Mouse (Mus musculus): Measurements from ENCODE around the gene Olfr1205. TPM values are rescaled to one million over a fixed set of nuclear protein-coding genes. Genes with fewer than 3 reads are reported as not detected.

Olfr1205 gene
- total and polyA plus RNA-seq, 3 experiments: not detected

- Histone ChIP-seq H3K9ac (ENCODE audit: control insufficient read depth, low read depth, low read length, poor library complexity, severe bottlenecking) (no peak within 1 kb of the TSS), H3K27ac (ENCODE audit: control insufficient read depth, low read depth, low read length) (no peak within 1 kb of the TSS), H3K36me3 (ENCODE audit: control insufficient read depth in 1 of 2, insufficient read depth in 2 of 2, low read length in 2 of 2) (no peaks in the 10 kb centered on the region), H3K4me3 (ENCODE audit: control insufficient read depth in 1 of 2, insufficient read depth in 1 of 2, low read depth in 2 of 2, low read length in 2 of 2) (no peak within 1 kb of the TSS), H3K79me2 (ENCODE audit: control insufficient read depth, insufficient read depth, low read length, poor library complexity) (no peaks in the 10 kb centered on the region), H3K4me1 (ENCODE audit: control insufficient read depth in 1 of 2, insufficient read depth in 2 of 2, low read length in 2 of 2) (no peaks in the 10 kb centered on the region), H3K27me3 (ENCODE audit: control insufficient read depth in 1 of 2, insufficient read depth in 2 of 2, low read length in 2 of 2) (no peaks in the 10 kb centered on the region), H3K9me3 (replicated peaks; ENCODE audit: insufficient read depth, low read length) (no peaks in the 10 kb centered on the region)
- TF ChIP-seq POLR2AphosphoS5 (IDR thresholded peaks at IDR 0.05; ENCODE audit: borderline replicate concordance, low read depth, low read length) (no peak), RAD21 (IDR thresholded peaks at IDR 0.05; ENCODE audit: low read depth, low read length) (no peak), TBP (IDR thresholded peaks at IDR 0.05; ENCODE audit: low read depth, low read length) (no peak), ZMIZ1 (IDR thresholded peaks at IDR 0.05; ENCODE audit: low read depth, low read length) (no peak)
- DNase-seq (ENCODE audit: low read depth, low spot score): no peak
Observed at GRCm38 (mm10) chr2:88814196-88814595, 15.3 kb upstream of the Olfr1205 start, which contains the start of gene Olfr1202. Gene Olfr1202, plus strand, starts transcription at chr2:88814496.

GRCm38 (mm10) chr2:88838477-88838876 lies 8.9 kb downstream of the Olfr1205 start:
- no peak for DNase-seq (ENCODE audit: low read depth, low spot score)
- H3K4me1 ChIP-seq (ENCODE audit: control insufficient read depth in 1 of 2, insufficient read depth in 2 of 2, low read length in 2 of 2): no peaks in the 10 kb centered on the region
- no peaks in the 10 kb centered on the region for H3K9me3 ChIP-seq (replicated peaks; ENCODE audit: insufficient read depth, low read length)
- H3K9ac ChIP-seq (ENCODE audit: control insufficient read depth, low read depth, low read length, poor library complexity, severe bottlenecking): no peak overlapping the region
- H3K36me3 ChIP-seq (ENCODE audit: control insufficient read depth in 1 of 2, insufficient read depth in 2 of 2, low read length in 2 of 2): no peaks in the 10 kb centered on the region
- H3K27me3 ChIP-seq (ENCODE audit: control insufficient read depth in 1 of 2, insufficient read depth in 2 of 2, low read length in 2 of 2): no peaks in the 10 kb centered on the region
- TF ChIP-seq CTCF (IDR thresholded peaks at IDR 0.05 in 2 of 3, conservative IDR thresholded peaks at IDR 0.05 in 1 of 3; ENCODE audit: control insufficient read depth in 1 of 3, insufficient read depth in 1 of 3, low read depth in 2 of 3, low read length in 3 of 3, poor library complexity in 1 of 3, severe bottlenecking in 1 of 3) (no peak), SMC3 (IDR thresholded peaks at IDR 0.05; ENCODE audit: low read depth, low read length) (no peak), RCOR1 (IDR thresholded peaks at IDR 0.05; ENCODE audit: low read depth, low read length) (no peak), CHD2 (IDR thresholded peaks at IDR 0.05; ENCODE audit: low read length) (no peak), RAD21 (IDR thresholded peaks at IDR 0.05; ENCODE audit: low read depth, low read length) (no peak), TBP (IDR thresholded peaks at IDR 0.05; ENCODE audit: low read depth, low read length) (no peak), ZKSCAN1 (IDR thresholded peaks at IDR 0.05; ENCODE audit: low read depth, low read length) (no peak), ZNF384 (IDR thresholded peaks at IDR 0.05; ENCODE audit: low read depth, low read length) (no peak), E2F4 (IDR thresholded peaks at IDR 0.05; ENCODE audit: borderline replicate concordance, low read depth, low read length) (no peak), POLR2AphosphoS5 (IDR thresholded peaks at IDR 0.05; ENCODE audit: borderline replicate concordance, low read depth, low read length) (no peak)
- H3K27ac ChIP-seq (ENCODE audit: control insufficient read depth, low read depth, low read length): no peak overlapping the region
- no peaks in the 10 kb centered on the region for H3K79me2 ChIP-seq (ENCODE audit: control insufficient read depth, insufficient read depth, low read length, poor library complexity)
- H3K4me3 ChIP-seq (ENCODE audit: control insufficient read depth in 1 of 2, insufficient read depth in 1 of 2, low read depth in 2 of 2, low read length in 2 of 2): no peak overlapping the region

- Histone ChIP-seq H3K27me3 (ENCODE audit: control insufficient read depth in 1 of 2, insufficient read depth in 2 of 2, low read length in 2 of 2) (no peaks in the 10 kb centered on the region), H3K4me1 (ENCODE audit: control insufficient read depth in 1 of 2, insufficient read depth in 2 of 2, low read length in 2 of 2) (no peaks in the 10 kb centered on the region), H3K9ac (ENCODE audit: control insufficient read depth, low read depth, low read length, poor library complexity, severe bottlenecking) (no peak within 1 kb of the TSS), H3K27ac (ENCODE audit: control insufficient read depth, low read depth, low read length) (no peak within 1 kb of the TSS), H3K79me2 (ENCODE audit: control insufficient read depth, insufficient read depth, low read length, poor library complexity) (no peaks in the 10 kb centered on the region), H3K4me3 (ENCODE audit: control insufficient read depth in 1 of 2, insufficient read depth in 1 of 2, low read depth in 2 of 2, low read length in 2 of 2) (no peak within 1 kb of the TSS), H3K9me3 (replicated peaks; ENCODE audit: insufficient read depth, low read length) (no peaks in the 10 kb centered on the region), H3K36me3 (ENCODE audit: control insufficient read depth in 1 of 2, insufficient read depth in 2 of 2, low read length in 2 of 2) (no peaks in the 10 kb centered on the region)
- no peak for DNase-seq (ENCODE audit: low read depth, low spot score)
- TF ChIP-seq CTCF (IDR thresholded peaks at IDR 0.05 in 2 of 3, conservative IDR thresholded peaks at IDR 0.05 in 1 of 3; ENCODE audit: control insufficient read depth in 1 of 3, insufficient read depth in 1 of 3, low read depth in 2 of 3, low read length in 3 of 3, poor library complexity in 1 of 3, severe bottlenecking in 1 of 3): no peak
- no peak for TF ChIP-seq SMC3 (IDR thresholded peaks at IDR 0.05; ENCODE audit: low read depth, low read length)
- no peak for TF ChIP-seq MAX (IDR thresholded peaks at IDR 0.05; ENCODE audit: low read length)
- no peak for TF ChIP-seq JUND (IDR thresholded peaks at IDR 0.05; ENCODE audit: low read depth, low read length)
- TF ChIP-seq MAFK (IDR thresholded peaks at IDR 0.05; ENCODE audit: borderline replicate concordance, low read depth, low read length): no peak
- TF ChIP-seq EP300 (IDR thresholded peaks at IDR 0.05; ENCODE audit: low read depth in 1 of 2, low read length in 2 of 2): no peak
- TF ChIP-seq ZNF384 (IDR thresholded peaks at IDR 0.05; ENCODE audit: low read depth, low read length): no peak
- no peak for TF ChIP-seq GABPA (IDR thresholded peaks at IDR 0.05; ENCODE audit: low read depth, low read length)
- TF ChIP-seq POLR2A (IDR thresholded peaks at IDR 0.05; ENCODE audit: control insufficient read depth in 1 of 2, insufficient read depth in 1 of 2, low read depth in 1 of 2, low read length in 2 of 2, poor library complexity in 1 of 2): no peak
- no peak for TF ChIP-seq ELF1 (IDR thresholded peaks at IDR 0.05; ENCODE audit: low read depth, low read length)
Observed at GRCm38 (mm10) chr2:88848992-88849391, 19.5 kb downstream of the Olfr1205 start, which contains the start of gene Olfr1204. Gene Olfr1204, plus strand, starts transcription at chr2:88849292.
